Mouse (Mus musculus) liver, adult (tissue): Measurements from ENCODE around the gene Tmeff1.

ENCODE experiments used
- GATA4 ChIP-seq: IDR thresholded peaks from 2 replicates; pipeline ENCODE4 v1.6.1; 2014; ENCODE audit warnings: mild to moderate bottlenecking, low read length; ENCODE audit not compliant: insufficient replicate concordance

The Tmeff1 gene

DNA sequence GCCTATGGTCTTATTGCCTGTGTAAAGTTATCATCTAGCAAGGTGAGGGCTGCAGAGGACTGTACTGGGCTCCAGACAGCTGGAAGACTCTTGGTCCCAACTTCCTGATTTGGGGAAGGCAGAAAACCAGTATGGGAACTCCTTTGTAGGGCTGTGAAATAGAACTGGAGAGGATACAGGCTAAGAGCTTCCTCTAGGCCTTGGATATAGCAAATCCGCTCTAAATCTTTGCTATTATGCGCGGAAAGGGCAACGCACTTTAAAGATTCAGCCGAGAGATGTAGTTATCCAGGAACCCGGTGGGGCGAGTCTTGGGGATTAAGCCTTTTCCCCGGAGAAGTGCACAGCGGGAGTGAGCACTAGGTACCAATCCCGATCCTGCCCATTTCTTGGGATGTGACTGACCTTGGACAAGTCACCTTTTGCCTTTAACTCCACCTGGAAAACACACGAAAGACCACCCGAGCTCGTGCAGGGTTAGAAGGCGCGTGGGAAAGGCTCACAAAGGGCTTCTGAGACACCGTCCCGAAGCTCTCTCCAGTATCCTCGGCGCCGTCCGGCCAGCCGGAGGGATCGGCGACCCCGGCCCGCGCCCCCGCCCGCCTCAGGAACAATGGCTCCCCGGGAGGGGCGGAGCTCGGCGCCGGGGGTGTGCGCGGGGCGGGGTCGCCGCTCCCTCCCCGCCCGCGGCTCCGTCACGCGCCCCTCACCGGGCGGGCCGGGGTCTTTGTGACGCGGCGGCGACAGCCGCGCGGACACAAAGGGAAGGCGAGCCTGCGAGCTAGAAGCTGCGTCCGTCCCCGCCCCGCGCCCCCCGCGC lies at the start of gene Tmeff1:
TSS of gene Tmeff1 (plus strand) at position 754 of the 820 bp plus-strand sequence.
- TF ChIP-seq GATA4 = no peak

DNA sequence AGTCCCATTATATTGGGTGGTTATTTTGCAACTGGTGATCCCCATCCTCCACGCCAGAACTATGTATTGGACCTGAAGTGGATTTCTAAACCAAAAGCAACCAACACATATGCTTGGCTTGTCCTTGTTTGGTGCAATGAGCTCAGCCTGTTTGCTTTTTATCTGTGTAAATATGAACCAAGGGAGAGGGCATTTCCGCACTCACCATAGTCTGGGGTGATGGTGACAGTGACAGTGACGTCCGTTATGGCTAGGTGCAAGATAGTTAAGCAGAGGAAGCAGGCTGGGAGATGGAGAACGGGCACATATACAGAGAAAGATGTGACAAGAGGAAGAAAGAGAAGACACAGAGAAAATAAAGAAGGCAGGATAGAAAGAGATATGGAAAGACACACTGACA lies 48.7 kb upstream of the Tmeff1 start:
- TF ChIP-seq GATA4 = no peak

- no peak for TF ChIP-seq GATA4
Measured at GRCm38 (mm10) chr4:48537024-48537423, 48.0 kb upstream of the Tmeff1 start.

DNA sequence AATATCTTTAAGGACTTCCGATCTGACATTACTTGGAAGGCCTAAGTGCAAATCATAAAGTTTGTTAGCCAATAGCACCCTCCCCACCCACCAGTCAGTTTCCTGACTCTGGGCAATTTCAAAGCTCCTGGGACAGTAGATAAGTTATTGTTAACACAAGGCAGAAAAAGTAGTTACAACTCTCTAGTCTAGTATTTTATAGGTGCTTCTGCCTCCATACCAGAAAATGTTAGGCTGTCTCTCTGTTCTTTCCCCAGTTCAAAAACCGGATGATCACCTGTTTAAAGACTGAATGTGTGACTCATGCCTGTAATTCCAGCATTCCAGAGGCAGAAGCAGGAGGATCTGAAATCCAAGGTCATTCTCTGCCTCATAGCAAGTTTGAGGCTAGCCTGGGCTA lies 46.4 kb upstream of the Tmeff1 start:
- TF ChIP-seq GATA4 = no peak

DNA sequence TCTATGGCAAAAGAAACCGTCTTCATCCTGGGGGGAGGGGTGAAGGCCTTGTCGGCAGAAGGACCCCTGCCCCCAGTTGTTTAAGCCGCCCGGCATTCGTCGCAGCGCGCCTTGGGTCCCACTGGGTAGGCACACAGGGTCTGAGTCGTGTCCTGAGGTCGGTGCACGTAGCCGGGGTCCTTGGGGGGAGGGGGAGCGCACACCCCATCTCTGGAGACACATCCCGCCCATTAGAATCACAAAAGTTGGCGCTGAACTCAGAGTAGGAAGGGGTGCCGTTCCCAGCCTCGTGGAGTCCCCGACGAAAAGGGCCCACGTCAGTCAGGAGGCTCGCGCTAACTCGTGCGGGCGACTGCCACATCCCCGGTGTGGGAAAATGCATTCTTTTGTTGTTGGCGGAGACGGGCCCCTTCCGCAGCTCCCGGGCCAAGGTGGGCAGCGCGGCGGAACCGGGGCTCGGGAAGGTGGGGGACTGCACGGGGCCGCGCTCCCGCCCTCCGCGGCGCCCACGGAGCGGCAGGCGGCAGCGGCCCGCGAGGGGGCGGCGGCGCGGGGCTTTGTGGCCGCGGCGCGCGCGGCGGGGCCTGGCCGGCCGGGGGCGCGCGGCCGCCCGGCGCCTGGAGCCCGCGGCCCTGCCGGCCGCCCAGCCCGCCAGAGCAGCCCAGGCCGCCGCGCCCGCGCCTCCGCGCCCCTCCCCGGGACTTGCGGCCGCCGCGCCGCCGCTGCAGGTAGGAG lies 45.0 kb upstream of the Tmeff1 start, which contains the start of gene Msantd3:
TSS of gene Msantd3 (plus strand) at position 95 of the 735 bp plus-strand sequence.
- TF ChIP-seq GATA4 = no peak

GRCm38 (mm10) chr4:48540576-48541111 lies 44.3 kb upstream of the Tmeff1 start:
- no peak for TF ChIP-seq GATA4

DNA sequence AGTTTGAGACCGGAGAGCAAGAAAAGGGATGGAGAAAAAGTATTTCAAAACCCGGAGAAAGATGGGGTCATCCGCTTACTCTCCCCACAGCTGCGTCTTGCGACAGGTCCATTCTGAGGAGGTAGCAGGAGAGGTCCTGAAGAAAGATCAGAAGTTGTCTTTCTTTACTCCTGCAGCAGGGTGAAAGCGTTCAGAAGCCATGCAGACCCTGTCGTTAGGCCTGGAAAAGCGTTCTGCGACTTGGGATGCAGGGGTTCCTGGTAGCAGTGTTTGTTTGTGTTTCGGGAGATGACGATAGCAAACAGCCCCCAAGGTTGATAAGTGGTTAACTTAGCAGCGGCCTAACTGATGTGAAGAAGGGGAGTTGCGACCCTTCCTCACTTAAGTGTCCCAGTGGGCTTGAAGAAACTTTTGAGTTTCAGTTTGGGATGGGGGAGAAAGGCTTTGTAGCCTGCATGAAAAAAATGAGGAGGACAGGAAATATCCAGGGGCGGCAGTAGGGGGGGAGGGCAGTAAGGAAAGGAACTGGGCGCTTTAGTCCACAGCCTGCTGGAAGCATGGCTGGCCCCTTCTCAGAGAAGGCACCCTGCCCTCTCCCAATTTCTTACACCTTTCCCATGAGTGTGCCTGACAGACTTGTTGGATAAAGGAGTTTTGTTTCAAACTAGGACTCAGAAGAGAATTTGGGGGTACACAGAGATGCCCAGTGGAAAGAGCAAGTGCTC lies 43.3 kb upstream of the Tmeff1 start:
- no peak for TF ChIP-seq GATA4

DNA sequence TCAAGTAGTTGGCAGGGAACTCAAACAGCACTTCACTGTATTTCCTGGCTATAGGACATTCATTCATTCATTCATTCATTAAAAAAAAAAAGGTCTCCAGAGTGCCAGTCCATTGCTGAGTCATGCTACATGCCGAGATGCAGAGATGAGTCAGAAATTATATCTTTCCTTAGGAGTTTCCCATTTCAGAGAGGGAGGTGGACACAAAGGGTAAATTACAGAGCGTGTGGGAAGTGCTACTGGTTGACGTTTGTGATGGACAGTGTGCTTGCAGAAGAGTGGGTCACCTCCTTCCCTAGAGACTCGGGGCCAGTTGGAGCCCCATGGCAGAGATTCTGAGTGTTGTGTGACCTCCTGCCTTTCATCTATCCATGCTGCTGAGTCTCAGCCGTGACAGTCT lies 42.6 kb upstream of the Tmeff1 start:
- TF ChIP-seq GATA4 = no peak

DNA sequence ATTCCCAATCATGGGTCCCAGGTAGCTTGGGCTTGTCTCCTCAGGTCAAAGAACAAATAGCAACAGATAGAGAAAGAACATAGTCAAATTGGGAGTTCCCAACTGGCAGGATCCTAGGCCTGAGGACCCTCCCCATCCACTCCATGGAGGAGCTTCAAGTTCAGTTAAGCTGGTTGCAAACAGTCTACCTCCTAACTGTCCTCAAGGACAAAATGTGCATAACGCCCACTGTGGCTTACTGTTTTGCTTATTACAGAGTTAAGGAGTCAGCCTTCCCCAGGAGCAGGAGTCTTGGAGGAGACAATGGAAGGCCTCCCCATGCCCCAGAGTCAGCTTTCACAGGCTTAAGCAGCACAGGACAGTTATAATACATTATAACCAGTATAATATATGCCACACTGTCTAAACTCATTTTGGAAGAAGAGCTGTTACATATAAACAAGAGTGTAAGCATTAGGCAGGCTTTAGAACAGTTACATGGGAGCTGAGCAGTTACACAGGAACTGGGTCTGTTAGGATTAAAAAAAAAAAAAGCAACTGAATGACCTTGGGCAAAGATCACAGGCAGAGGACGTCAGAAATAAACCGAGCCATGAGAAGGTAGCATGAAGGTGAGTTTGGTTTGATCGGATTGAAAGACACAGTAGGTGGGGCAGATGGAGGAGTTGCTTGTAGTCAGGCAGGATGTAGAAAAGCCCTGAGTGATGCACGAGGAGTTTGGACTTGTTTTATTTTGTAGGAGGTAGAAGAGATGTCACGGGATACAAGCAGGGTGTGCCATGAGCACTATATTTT lies 41.7 kb upstream of the Tmeff1 start:
- no peak for TF ChIP-seq GATA4

GRCm38 (mm10) chr4:48544141-48544540 lies 40.8 kb upstream of the Tmeff1 start:
- no peak for TF ChIP-seq GATA4

DNA sequence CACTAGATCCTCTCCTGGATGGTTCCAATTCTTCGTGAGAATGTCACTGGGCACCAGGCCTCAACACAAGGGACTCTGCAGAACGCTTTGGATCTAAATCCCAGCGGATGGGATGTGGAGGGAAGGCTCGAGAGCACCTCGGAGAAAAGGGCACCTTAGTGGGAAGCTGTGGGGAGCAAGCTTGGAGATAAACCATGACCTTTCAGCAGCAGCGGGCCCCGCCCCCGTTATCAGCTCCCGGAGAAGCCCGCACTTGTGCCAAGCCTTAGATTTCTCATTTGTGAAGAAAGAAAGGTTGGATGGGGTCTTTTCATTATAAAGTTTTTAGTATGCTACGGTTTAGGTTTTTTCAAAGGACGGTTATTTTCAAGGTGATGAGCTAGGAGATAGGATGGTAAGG lies 39.0 kb upstream of the Tmeff1 start:
- TF ChIP-seq GATA4 = no peak

DNA sequence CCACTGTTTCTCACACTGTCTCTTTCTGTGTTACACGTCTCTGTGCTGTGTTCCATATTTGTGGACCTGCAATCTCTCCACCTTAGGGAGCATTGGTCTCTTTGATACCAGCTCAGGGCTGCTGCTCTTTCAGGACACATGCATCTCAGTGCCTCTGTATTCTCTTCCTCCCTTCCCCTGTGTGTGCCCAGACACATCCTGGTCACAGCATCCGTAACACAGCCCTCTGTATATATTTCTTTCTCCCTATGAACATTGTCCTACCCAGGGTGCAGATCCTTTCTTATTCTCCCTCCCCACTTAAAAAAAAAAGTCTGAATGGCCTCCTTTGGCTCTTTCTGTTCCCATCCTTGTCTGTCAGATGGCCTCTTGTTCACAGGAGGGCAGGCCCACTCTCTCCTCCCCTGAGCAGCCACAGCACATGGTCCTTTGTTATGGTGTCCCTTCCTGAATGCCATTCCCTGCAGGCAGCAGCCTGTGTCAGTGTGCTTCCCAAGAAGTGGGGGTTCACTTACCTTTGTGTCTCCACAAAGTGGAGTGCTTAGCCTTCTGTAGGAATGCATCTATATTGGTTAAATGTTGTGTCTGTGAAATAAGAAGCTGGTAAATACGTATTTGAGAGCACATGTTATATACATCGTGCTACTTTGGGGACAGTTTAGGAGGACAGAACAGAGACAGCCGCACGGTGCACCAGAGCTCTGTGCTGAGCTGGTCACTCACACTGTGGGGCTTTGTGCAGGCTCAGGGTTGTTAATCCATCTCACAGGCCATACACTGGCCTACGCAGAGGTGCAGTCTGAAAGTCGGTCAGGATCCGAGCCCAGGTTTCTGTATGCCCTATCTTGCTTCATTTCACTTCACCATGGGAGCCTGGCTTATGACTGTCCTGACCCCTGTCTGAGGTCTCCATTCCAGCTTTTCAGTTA lies 38.1 kb upstream of the Tmeff1 start:
- no peak for TF ChIP-seq GATA4

DNA sequence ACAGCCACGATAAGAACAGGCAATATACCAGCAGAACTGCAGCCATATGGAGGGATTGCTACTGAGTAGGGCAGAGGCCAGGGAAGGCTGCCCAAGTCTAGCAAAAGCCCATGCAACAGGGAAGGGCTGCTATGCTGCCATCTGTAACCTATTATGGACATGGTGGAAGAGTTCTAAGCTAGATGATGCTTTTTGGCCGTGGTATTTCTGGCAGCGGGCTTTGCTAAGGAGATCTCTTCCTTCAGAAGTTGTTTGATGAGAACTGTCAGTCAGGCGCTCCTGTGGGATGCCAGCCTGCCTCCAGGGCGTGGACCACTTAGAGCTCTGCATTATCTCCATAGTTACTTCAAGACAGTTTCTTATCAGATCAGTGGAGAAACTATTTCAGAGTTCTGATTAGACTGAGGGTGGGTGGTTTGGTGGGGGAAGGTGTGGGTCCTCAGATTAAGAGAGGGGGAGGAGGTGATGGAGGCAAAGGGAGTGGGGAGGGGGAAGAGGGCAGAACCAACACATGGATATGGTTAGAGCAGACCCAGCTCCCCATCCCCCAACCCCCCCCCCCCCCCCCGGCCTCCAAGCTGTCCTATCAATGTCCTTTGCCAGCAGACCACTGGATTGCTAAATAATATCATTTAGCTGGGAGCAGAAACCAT lies 36.5 kb upstream of the Tmeff1 start:
- TF ChIP-seq GATA4 = no peak
